Mouse (Mus musculus): ENCODE measurements at regions not wholly inside any gene's neighbourhood (a gene's known extent, or its start where the extent isn't known, plus 50 kb on each side); places are given as distances from the start of the nearest gene placed in this dataset.

GRCm38 (mm10) chr7:130007993-130008583 lies 416.4 kb downstream of the Wdr11 start:
- Histone ChIP-seq H3K4me1 (peaks cover 11% of the 10 kb centered on the region), H3K9ac (no peak overlapping the region), H3K27ac (no peak overlapping the region), H3K36me3 (no peaks in the 10 kb centered on the region), H3K27me3 (replicated peaks) (no peaks in the 10 kb centered on the region), H3K9me3 (no peaks in the 10 kb centered on the region), H3K4me3 (no peak overlapping the region), H3K4me2 (replicated peaks) (no peak overlapping the region)
- 43% methylated on average over 6 of the region's 6 CpGs for WGBS
- no peak for ATAC-seq (ENCODE audit: low FRiP score, low read depth)

GRCm38 (mm10) chr7:130008591-130009418 lies 417.1 kb downstream of the Wdr11 start:
- 68% methylated on average over 12 of the region's 12 CpGs for WGBS
- H3K36me3 ChIP-seq = no peaks in the 10 kb centered on the region
- no peaks in the 10 kb centered on the region for H3K9me3 ChIP-seq
- no peak for ATAC-seq (ENCODE audit: low FRiP score, low read depth)
- no peak overlapping the region for H3K9ac ChIP-seq
- H3K4me2 ChIP-seq (replicated peaks) = no peak overlapping the region
- H3K27ac ChIP-seq = no peak overlapping the region
- H3K4me3 ChIP-seq = no peak overlapping the region
- peaks cover 11% of the 10 kb centered on the region for H3K4me1 ChIP-seq
- H3K27me3 ChIP-seq (replicated peaks) = no peaks in the 10 kb centered on the region

- Histone ChIP-seq H3K4me1 (peaks cover 3% of the 10 kb centered on the region; the same call in 1 of the 2 replicates), H3K9me3 (no peaks in the 10 kb centered on the region), H3K27me3 (replicated peaks) (no peaks in the 10 kb centered on the region), H3K4me3 (no peak overlapping the region), H3K4me2 (replicated peaks) (no peak overlapping the region), H3K36me3 (no peaks in the 10 kb centered on the region), H3K9ac (no peak overlapping the region), H3K27ac (no peak overlapping the region)
- WGBS = 80% methylated on average over 8 of the region's 8 CpGs
- no peak for ATAC-seq (ENCODE audit: low FRiP score, low read depth)
These were observed 420.4 kb downstream of the Wdr11 start for GRCm38 (mm10) chr7:130012067-130012466.

- WGBS = 91% methylated on average over 6 of the region's 6 CpGs
- no peak for ATAC-seq (ENCODE audit: low FRiP score, low read depth)
- H3K27me3 ChIP-seq (replicated peaks) = no peaks in the 10 kb centered on the region
These were observed 421.4 kb downstream of the Wdr11 start for GRCm38 (mm10) chr7:130013109-130013508.

GRCm38 (mm10) chr7:130014609-130015008 lies 422.9 kb downstream of the Wdr11 start:
- no peak for ATAC-seq (ENCODE audit: low FRiP score, low read depth)
- Histone ChIP-seq H3K4me1 (no peaks in the 10 kb centered on the region; the same call in 1 of the 2 replicates), H3K36me3 (no peaks in the 10 kb centered on the region), H3K4me2 (replicated peaks) (no peak overlapping the region), H3K4me3 (no peak overlapping the region), H3K9ac (no peak overlapping the region), H3K9me3 (no peaks in the 10 kb centered on the region), H3K27me3 (replicated peaks) (no peaks in the 10 kb centered on the region), H3K27ac (no peak overlapping the region)
- WGBS = 77% methylated on average over 10 of the region's 10 CpGs

More at GRCm38 (mm10) chr7:130013109-130013508, 421.4 kb downstream of the Wdr11 start:
- Histone ChIP-seq H3K9me3 (no peaks in the 10 kb centered on the region), H3K36me3 (no peaks in the 10 kb centered on the region), H3K27ac (no peak overlapping the region), H3K4me3 (no peak overlapping the region), H3K4me2 (replicated peaks) (no peak overlapping the region), H3K9ac (no peak overlapping the region), H3K4me1 (peaks cover 3% of the 10 kb centered on the region; the same call in 1 of the 2 replicates)

DNA sequence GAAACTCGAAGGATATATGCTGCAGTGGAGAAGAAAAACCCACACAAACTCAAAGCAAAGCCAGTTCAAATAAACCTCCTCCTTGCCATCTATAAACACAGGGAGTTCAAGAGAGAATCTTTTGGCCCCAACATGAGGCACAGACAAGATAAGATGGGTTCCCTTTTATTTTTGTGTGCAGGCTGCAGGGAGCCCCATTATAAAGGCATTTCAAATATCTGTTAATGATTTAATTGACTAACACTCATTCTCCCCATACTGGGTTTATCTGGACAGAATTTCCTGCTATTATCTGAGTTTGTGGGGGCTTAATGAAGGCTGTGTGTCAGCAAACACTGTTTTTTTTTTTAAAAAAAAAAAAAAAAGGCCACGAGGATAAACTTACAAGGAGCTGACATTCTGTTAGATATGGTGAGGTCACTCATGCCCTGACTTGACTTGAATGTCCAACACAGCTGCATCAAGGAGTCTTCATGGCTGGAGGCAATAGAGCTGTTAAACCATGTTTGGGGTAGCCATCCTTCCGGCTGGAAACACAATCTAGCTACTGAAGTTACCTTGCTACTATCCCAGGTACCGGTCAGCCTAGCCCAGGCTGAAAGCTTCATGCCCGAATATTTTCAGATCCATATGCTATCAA lies 423.8 kb downstream of the Wdr11 start:
- Histone ChIP-seq H3K4me2 (replicated peaks) (no peak overlapping the region), H3K4me1 (no peaks in the 10 kb centered on the region; the same call in 1 of the 2 replicates), H3K27ac (no peak overlapping the region), H3K4me3 (no peak overlapping the region), H3K36me3 (no peaks in the 10 kb centered on the region), H3K9ac (no peak overlapping the region), H3K27me3 (replicated peaks) (no peaks in the 10 kb centered on the region), H3K9me3 (no peaks in the 10 kb centered on the region)
- no peak for ATAC-seq (ENCODE audit: low FRiP score, low read depth)
- WGBS = 73% methylated on average over 5 of the region's 5 CpGs

GRCm38 (mm10) chr7:130016015-130016874 lies 424.6 kb downstream of the Wdr11 start:
- 85% methylated on average over 17 of the region's 17 CpGs for WGBS
- no peaks in the 10 kb centered on the region for H3K9me3 ChIP-seq
- H3K27ac ChIP-seq = no peak overlapping the region
- no peak overlapping the region for H3K4me3 ChIP-seq
- H3K4me2 ChIP-seq (replicated peaks) = no peak overlapping the region
- no peak overlapping the region for H3K9ac ChIP-seq
- H3K36me3 ChIP-seq = no peaks in the 10 kb centered on the region
- no peaks in the 10 kb centered on the region for H3K27me3 ChIP-seq (replicated peaks)
- ATAC-seq (ENCODE audit: low FRiP score, low read depth) = no peak
- H3K4me1 ChIP-seq = no peaks in the 10 kb centered on the region; the same call in 1 of the 2 replicates

GRCm38 (mm10) chr7:130018891-130019290 lies 427.2 kb downstream of the Wdr11 start:
- Histone ChIP-seq H3K4me1 (no peaks in the 10 kb centered on the region; the same call in 1 of the 2 replicates), H3K4me2 (replicated peaks) (no peak overlapping the region), H3K36me3 (no peaks in the 10 kb centered on the region), H3K27ac (no peak overlapping the region), H3K4me3 (no peak overlapping the region), H3K9me3 (no peaks in the 10 kb centered on the region), H3K27me3 (replicated peaks) (no peaks in the 10 kb centered on the region), H3K9ac (no peak overlapping the region)
- WGBS = 44% methylated on average over 4 of the region's 4 CpGs
- ATAC-seq (ENCODE audit: low FRiP score, low read depth) = no peak

GRCm38 (mm10) chr7:130028945-130029344 lies 437.3 kb downstream of the Wdr11 start:
- Histone ChIP-seq H3K27ac (no peak overlapping the region), H3K4me3 (no peak overlapping the region), H3K4me2 (replicated peaks) (no peak overlapping the region), H3K27me3 (replicated peaks) (no peaks in the 10 kb centered on the region), H3K36me3 (no peaks in the 10 kb centered on the region), H3K4me1 (no peaks in the 10 kb centered on the region), H3K9me3 (no peaks in the 10 kb centered on the region), H3K9ac (no peak overlapping the region)
- ATAC-seq (ENCODE audit: low FRiP score, low read depth) = no peak

DNA sequence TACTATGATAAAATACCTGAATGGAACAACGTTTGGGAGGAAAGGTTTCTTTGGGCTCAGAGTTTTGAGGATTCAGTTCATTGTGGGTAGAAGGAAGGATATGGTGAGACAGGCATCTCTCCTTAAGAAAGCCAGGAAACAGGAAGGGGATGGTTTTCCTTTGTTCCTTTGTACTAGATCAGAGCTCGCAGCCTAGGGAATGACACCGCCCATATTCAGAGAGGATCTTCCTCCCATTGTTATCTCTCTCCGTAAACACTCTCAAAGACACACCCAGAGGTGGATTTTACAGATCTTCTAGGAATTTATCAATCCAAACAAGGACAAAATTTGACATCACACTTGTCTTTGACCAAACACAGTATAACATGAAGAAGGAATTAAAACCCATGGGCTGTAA lies 439.0 kb downstream of the Wdr11 start:
- Histone ChIP-seq H3K9me3 (no peaks in the 10 kb centered on the region), H3K36me3 (no peaks in the 10 kb centered on the region), H3K4me3 (no peak overlapping the region), H3K27ac (no peak overlapping the region), H3K4me1 (no peaks in the 10 kb centered on the region), H3K9ac (no peak overlapping the region), H3K4me2 (replicated peaks) (no peak overlapping the region), H3K27me3 (replicated peaks) (no peaks in the 10 kb centered on the region)
- 89% methylated on average over 4 of the region's 4 CpGs for WGBS
- no peak for ATAC-seq (ENCODE audit: low FRiP score, low read depth)

DNA sequence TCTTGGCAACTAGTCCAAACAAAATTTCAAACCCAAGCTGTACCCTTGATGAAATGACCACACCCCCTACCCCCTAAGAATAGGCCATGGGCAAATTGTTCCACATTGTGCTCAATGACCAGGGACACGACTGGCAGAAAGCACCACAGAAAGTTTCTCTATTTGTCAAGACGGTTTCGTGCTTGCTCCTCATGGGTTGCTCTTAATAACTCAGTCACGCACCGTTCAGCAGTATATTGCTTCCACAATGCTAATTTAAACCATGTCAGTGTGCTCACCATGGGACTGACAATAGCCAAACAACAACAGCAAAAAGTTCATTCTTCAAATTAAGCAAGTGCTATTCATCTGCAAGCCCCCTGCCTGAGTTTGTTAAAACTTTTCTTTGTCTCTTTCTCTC lies 444.6 kb downstream of the Wdr11 start:
- ATAC-seq (ENCODE audit: low FRiP score, low read depth) = no peak

More for the DNA sequence above, 444.6 kb downstream of the Wdr11 start:
- no peak overlapping the region for H3K9ac ChIP-seq
- no peaks in the 10 kb centered on the region for H3K36me3 ChIP-seq
- 23% methylated on average over 5 of the region's 5 CpGs for WGBS
- no peak overlapping the region for H3K4me3 ChIP-seq
- H3K4me2 ChIP-seq (replicated peaks) = no peak overlapping the region
- no peaks in the 10 kb centered on the region for H3K9me3 ChIP-seq
- peaks cover 8% of the 10 kb centered on the region for H3K4me1 ChIP-seq
- 0 out of 2 replicates have a peak, but pooled peaks cover 3% of the 10 kb centered on the region for H3K27me3 ChIP-seq (replicated peaks)
- H3K27ac ChIP-seq = no peak overlapping the region

Measured in neural tube, embryonic 12.5 days (tissue).